Mouse (Mus musculus) heart, postnatal 36 days (tissue): ENCODE data around the gene Fam131c. TPM values are rescaled to one million over a fixed set of nuclear protein-coding genes. Genes with fewer than 3 reads are reported as not detected.

Experiments used
- DNase-seq, 2 experiments: peaks; one replicate each; pipeline ENCODE4 v3.0.0; 2021 to 2022
- intact Hi-C: fragments of 180-260 bp; cut with DNase I; formaldehyde crosslinking; loops from one replicate; pipeline ENCODE4 v1.15.1; 2025
- microRNA-seq, 2 experiments: library from miRNA; unstranded; fragments of <30 nt; microRNA quantifications; one replicate each; pipeline ENCODE4 v1.2.0; 2021; ENCODE audit warnings: borderline number of aligned reads in 2 of 2
- total RNA-seq, 2 experiments: library from RNA; stranded (reverse); gene quantifications; 2 replicates each; pipeline ENCODE4 v1.2.3; 2021

Gene Fam131c
- total RNA-seq, 2 experiments from 2014 or later, result 1.6 to 1.7 TPM

- intact Hi-C loops, result loop anchor here (1.0 to 5.0 kb wide), 2 partner anchors 27 to 72 kb away; no protein-coding TSS in a partner anchor
- DNase-seq, result peak; percentile 36 to 49
Measured at GRCm38 (mm10) chr4:141429847-141430246, 61.8 kb downstream of the Fam131c start.

GRCm38 (mm10) chr4:141430997-141431396 is 63.0 kb downstream of the Fam131c start:
- intact Hi-C loops, result loop anchor here (1.0 to 5.0 kb wide), 4 partner anchors 28 to 144 kb away; no protein-coding TSS in a partner anchor
- peak; percentile 79 for DNase-seq

GRCm38 (mm10) chr4:141432666-141433065 is 64.6 kb downstream of the Fam131c start:
- intact Hi-C loops, result loop anchor here (5.0 kb wide), 1 partner anchor 70 kb away; no protein-coding TSS in a partner anchor

GRCm38 (mm10) chr4:141433191-141433590 is 65.2 kb downstream of the Fam131c start:
- DNase-seq, result no peak
- intact Hi-C loops, result loop anchor here (5.0 kb wide), 1 partner anchor 69 kb away; no protein-coding TSS in a partner anchor

More at GRCm38 (mm10) chr4:141432666-141433065, 64.6 kb downstream of the Fam131c start:
- no peak for DNase-seq

Small RNAs within 50 kb of the gene (microRNA-seq; reads per million reads assigned to microRNA genes)
- gene Gm25690, result 0 reads per million in 2 experiments

Other genes with a start within 250 kb of the Fam131c start
- 10 to 100 TPM; 91.0 to 93.7 TPM for gene Szrd1, start 228.4 kb upstream of the Fam131c start, total RNA-seq
- gene Fbxo42, start 220.3 kb upstream of the Fam131c start, total RNA-seq, result 10 to 100 TPM; 11.4 to 11.8 TPM
- gene Rsg1, start 154.3 kb upstream of the Fam131c start, total RNA-seq, result 1 to 10 TPM in 1 of 2 experiments, under 1 TPM in 1; 0.80 to 1.1 TPM
- gene Arhgef19, start 128.7 kb upstream of the Fam131c start, total RNA-seq, result 10 to 100 TPM; 22.2 to 39.7 TPM
- 1 to 10 TPM; 5.4 to 7.0 TPM for gene Epha2, start 67.0 kb upstream of the Fam131c start, total RNA-seq
- gene Clcnka, start 30.5 kb downstream of the Fam131c start, total RNA-seq, result not detected
- gene Clcnkb, start 47.8 kb downstream of the Fam131c start, total RNA-seq, result 1 to 10 TPM in 1 of 2 experiments, under 1 TPM in 1; 0.38 to 1.0 TPM
- 1,000 to 10,000 TPM; 1,173 to 1,191 TPM for gene Hspb7, start 52.6 kb downstream of the Fam131c start, total RNA-seq
- 1 to 10 TPM in 1 of 2 experiments, under 1 TPM in 1; 0.67 to 1.6 TPM for gene Srarp, start 67.9 kb downstream of the Fam131c start, total RNA-seq
- 10 to 100 TPM; 21.3 to 24.7 TPM for gene Zbtb17, start 76.4 kb downstream of the Fam131c start, total RNA-seq
- 10 to 100 TPM; 31.1 to 32.4 TPM for gene Spen, start 170.4 kb downstream of the Fam131c start, total RNA-seq
- gene Fblim1, start 237.9 kb downstream of the Fam131c start, total RNA-seq, result 100 to 1,000 TPM; 231 to 294 TPM